Mouse (Mus musculus): ENCODE measurements around the gene Sphk2.
"Not testable (repeated sequence)": the region's sequence is repeated elsewhere in the genome, so short reads cannot be mapped to it uniquely, and the experiment has no call there.

Sphk2 gene

DNA sequence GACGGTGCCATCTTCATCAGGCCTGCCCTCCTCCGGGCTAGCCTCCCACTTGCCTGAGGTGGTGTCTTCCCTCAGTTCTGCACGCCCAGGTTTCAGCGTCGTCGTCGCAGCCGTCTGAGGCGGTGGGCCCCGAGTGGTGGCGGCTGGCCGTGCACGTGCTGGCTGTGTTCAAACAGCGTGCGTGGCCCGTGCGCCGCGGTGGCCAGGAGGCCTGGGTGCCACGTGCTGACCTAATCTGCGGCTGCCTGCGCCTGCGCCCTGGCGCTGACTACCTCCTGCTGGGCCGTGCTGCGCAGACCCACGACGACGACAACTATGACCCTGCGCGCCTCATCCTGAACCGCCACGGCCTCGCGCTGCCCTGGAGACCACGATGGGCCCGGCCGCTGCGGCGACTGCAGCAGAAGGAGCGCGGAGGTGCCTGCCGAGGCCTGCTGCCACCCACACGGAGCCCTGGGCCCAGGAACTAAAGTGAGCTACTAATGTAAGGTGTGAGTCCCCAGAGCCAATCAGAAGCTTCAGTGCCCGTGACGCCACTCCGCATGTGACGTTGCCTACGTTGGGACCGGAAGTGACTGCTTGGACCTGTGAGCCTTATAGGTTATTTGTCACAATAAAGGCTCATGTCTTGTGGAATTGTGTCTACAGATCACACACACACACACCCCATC is 23.7 kb downstream of the Sphk2 start, which contains the start of gene Sec1:
TSS of gene Sec1 (minus strand) at position 482 of the 671 bp plus-strand sequence.
- no peak for DNase-seq (ENCODE audit: low read depth)

DNA sequence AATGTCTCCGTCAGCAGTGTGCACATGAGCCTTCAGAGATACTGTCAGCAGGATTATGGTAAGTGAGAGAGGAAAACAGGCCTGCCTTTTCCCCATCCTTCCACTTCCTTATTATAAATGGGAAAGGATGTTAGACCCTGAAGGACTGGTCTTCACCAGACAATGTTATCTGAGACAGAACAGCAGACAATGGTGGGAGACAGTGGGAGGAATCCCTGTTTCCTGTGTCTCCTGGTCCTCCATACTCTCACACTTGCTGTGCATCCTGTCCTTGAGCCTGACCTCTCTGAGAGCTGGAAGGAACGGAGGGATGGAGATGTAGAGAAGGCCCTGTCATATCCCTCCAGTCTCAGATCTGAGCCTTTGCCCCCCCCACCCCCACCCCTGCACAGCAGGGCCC is 25.4 kb downstream of the Sphk2 start:
- DNase-seq (ENCODE audit: low read depth) = no peak

DNA sequence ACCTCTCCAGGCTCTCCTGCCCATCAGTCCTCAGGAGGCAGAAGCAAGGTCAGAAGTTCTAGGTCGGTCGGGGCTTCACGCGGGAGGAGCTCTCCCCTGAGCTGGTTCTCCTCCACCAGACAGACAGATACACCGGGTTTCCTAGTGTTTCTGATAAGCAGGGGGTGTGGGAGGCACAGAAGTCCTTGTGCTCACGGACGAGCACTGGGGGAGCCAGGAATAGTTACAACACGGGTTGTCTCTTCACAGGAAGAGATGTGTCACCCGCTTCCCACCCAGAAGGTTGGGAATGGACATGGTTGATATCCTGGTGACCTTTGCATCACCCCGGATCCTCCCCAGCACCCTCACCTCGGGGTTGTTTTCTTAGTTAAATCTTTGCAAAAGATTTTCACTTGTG is 28.0 kb downstream of the Sphk2 start:
- DNase-seq (ENCODE audit: low read depth) = no peak

DNA sequence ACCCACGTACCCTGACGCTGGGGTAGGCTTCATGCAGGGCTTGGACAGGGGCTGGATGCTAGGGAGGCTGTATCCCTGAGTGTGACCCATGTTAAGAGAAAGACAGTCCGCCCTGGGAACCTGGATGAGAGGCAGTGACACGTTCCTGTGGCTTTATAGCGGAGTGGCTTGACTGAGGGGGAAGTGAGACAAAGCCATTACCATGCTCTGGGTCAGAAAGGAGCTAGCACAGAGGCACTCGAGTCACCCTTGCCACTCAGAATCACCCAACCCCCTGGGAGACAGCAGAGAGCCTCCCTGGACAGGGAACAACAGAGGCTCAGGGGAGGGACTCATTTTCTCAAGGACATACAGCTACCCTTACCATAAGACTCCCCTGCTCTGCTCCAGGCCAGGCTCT is 28.7 kb downstream of the Sphk2 start:
- no peak for DNase-seq (ENCODE audit: low read depth)

DNA sequence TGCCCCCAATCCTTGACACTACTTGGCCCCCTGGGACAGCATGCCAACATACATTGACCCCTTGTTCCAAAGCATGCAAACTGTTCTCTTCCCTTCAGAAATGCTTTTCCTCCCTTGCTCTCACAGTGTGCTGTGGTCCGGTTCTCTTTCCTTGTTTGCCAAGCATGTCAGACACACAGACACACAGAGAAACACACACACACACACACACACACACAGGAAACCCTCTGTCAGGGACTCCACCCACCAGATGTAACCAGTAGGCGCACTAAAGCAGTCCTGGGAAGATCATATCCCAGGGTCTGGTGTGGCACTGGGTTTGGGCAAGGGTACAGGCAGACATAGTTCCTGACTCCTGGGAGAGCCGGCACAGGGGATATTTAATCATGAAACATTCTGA is 31.0 kb downstream of the Sphk2 start:
- no peak for DNase-seq (ENCODE audit: low read depth)

DNA sequence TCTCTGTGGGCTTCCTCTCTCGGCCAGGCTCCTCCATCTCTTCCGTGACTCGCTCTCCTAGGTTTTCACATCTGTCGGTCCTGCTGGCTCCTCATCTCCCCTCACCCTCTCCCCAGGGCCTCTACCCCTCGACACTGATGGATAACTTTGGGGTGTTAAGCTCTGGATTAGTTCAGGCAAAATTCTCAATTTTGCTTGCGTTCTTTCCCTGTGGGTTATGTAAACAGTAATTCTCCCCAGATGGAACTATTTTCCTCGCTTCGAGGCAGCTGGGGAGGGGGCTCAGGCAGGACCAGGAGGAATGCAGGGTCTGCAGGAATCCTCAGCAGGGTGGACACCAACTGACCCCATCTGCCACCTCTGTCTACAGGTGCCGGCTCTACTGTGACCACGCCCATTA is 32.0 kb downstream of the Sphk2 start:
- DNase-seq (ENCODE audit: low read depth) = no peak

DNA sequence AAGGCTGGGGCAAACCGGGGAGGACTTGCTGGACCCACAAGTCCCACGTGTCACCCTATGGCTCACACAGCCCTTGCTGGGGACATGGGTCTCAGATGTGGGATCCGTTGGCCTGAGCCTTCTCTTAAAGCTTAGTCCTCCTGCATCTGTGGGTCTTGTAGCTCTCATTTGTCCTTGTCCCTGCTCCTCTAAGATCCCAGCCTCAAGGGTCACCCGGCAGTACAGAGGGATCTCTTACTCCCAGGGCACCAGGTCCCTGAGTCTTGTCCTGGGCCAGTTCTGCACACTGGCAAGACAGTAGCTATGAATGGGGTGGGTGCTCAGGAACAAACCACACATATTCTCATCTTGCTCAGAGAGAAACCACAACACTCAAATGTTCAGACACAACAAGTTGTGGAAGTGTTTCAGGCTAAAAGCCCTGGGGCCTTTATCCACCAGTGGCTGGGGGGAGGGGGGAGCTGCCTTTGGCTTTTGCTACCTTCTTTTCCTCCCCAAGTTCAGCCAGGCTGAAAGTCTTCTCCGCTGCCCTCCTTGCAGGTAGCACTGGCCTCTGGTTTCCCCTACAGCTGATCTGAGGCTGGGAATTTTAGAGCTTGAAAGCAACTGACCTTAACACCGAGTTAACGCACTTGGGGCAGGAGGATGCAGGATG is 34.3 kb downstream of the Sphk2 start, which contains the start of gene Ntn5:
TSS of gene Ntn5 (plus strand) at position 627 of the 655 bp plus-strand sequence.
- no peak for DNase-seq (ENCODE audit: low read depth)

DNA sequence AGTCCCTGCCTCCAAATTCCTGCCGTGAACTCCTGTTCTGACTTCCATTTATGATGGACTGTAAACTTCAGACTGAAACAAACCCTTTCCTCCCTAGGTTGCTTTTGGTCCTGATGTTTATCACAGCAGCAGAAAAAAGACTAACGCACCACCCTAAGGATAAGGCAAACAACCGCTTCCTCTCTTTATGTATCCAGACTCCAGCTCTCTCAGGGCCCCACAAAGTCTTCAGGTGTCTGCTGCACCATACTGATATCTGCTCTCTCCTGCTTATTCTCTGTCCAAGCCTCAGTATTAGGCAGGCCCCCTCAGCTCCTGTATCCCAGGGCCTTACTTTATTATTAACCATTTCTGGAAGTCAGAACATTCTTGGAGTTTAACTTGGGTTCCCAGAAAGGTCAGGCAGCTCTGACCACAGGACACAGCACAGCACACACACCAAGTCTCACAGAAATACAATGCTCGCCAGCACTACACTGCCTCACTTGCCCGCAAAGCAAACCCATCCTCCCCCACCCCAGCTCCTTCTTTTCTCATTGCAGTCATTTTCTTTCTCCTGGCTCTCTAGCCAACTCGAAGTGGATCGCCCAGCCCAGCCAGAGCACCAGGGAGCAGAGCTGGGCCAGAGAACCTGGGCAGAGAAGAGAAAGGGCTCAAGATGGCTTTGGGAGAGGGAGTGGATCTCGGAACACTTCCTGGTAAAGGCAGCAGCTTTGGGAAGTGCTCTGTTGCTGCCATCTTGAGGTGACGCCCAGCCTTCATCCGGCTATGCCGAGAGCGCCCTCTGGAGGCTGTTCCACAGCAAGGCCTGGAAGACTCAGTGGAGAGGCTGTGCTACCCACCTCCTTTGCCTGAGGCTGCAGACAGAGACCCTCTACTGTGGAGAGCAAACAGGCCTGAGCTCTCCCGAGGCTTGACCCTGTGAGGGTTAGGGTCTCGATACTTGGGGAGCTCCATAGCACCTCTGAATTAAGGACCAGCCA is 35.4 kb downstream of the Sphk2 start:
- DNase-seq (ENCODE audit: low read depth) = no peak

DNA sequence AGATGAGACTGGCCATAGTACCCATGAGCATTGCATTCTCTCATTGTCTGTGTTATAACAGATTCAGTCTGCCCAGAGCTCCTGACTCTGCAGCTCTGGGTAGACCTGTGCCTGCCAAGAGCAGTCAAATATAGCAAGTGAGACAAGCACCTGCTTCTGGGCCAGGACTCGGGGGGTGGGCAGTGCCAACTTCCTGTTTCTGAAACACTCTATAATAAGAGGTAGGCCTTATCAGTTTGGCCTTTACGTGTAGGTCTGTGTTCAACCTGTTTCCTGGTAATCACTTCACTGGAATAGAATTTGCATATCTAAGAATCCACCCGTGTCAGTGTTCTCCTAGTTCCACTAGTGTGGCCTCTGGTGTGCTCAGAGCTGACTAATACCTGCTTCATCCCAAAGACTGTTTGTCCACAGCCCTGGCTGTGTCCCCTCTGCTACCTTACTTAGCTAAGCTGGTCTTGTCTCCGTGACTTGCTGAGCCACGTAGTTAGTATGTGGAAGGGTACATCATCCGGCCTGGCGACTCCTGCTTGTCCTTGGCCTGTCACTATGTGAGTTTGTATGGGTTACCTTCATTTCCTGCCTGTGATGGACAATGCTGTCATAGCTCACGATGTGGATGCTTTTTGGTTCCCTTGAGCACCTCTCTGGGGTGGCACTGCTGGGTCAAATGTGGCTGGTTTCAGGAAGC is 36.6 kb downstream of the Sphk2 start:
- DNase-seq (ENCODE audit: low read depth) = no peak

DNA sequence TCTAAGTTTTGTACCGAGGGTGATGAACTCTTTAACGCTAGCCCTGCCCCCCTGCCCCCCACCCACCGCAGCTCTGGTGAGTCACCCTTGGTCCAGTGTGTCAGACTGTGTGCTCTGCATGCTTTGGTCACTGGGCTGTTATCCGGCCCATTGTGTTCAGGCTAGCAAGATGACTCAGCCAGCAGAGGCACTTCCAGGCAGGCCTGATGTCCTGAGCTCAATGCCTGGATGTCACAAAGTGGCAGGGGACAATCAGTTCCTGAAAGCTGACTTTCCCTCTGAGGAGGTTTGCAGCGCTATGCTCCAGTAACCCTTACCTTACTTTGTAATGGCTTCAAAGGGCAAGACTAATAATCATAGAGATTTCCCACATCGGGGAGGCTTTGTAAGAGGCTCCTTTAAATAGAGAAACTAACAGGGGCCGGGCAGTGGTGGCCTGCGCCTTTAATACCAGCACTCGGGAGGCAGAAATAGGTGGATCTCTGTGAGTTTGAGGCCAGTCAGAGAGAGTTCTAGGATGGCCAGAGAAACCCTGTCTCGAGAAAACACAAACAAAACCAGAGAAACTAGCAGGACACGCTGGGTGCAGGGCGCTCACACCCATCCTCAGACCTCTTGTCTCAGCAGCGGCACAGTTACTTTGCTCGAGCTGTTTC is 37.7 kb downstream of the Sphk2 start:
- peak; percentile 57 for DNase-seq (ENCODE audit: low read depth)

DNA sequence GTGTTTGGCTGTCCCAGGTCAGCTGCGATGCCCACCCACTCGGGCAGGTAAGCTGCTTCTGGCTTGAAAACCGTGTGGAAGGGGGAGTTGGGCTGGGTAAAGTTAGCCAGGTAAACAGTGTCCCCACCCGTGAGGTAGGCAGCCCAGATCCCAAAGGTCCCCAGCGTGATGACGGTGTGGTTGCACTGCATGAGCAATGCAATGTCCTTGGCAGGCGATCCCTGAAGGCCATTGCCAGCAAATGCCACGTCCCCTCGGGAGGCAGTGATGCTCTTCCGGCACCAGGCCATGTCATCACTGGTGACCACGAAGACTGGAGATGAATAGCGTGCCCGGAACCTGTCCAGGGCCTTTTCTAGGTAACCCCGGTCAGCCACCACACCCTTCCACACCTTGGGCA is 39.3 kb downstream of the Sphk2 start:
- DNase-seq (ENCODE audit: low read depth) = no peak

DNA sequence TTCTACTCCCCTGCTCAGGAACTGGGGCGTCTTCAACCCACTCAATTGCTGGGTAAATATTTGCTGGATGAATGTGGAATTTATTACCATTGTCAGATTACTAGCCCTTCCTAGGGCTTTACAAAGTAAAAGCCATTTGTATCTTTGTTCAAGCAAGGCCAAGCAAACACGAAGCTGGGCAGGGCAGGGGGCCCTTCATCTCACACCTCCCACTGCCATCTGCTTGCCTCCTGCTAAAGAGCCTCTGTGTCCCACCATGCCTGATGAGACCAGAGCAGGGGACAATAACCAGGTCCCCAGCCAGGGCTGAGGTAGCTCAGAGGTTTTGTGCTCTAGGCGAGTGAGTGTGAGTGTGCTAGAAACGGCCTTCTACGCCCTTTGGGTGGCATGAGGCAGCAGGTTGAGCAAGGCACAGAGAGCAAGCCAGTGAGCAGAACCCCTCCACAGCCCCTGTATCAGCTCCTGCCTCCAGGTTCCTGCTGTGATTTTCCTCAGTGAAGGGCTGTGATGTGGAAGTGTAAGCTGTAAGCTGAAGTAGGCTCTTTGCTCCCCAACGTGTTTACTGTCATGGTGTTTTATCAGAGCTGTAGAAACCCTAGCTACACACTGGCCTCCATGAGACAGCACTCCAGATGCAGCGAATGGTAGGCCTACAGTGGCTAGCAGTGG is 40.0 kb downstream of the Sphk2 start:
- no peak for DNase-seq (ENCODE audit: low read depth)

DNA sequence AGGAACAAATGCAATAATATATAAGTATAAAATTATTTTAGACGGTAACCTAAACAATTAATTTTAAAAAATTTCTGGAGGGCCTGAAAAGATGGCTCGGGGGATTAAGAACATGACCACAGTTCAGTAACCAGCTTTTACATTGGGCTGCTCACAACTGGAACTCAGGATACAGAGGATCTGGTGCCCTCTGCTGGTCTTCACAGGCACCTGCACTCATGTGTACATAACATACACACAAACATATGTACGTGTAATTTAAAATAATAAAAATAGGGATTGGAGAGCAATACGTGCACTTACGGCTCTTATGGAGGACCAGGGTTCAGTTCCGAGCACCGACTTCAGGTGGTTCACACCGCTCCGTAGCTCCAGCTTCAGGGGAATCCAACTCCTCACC is 48.9 kb downstream of the Sphk2 start:
- no peak for DNase-seq (ENCODE audit: low read depth)

DNA sequence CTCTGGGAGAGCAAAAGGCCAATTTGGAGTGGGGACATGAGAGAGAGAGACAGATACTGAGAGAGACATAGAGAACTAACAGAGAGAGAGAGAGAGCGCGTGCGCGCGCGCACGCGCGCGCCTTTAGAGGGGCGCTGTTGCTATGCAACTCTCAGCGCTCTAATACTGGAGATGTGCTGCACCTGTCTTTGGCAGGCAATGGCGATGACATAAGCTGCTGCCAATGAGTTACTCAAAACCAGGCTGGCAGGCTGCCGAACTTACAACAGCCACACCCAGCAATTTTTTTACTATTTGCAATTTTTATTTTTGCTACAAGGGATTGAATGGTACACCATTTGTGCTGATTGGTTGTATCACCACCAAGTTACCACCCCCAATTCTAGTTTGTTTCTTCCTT is 50.0 kb downstream of the Sphk2 start:
- DNase-seq (ENCODE audit: low read depth) = no peak

DNA sequence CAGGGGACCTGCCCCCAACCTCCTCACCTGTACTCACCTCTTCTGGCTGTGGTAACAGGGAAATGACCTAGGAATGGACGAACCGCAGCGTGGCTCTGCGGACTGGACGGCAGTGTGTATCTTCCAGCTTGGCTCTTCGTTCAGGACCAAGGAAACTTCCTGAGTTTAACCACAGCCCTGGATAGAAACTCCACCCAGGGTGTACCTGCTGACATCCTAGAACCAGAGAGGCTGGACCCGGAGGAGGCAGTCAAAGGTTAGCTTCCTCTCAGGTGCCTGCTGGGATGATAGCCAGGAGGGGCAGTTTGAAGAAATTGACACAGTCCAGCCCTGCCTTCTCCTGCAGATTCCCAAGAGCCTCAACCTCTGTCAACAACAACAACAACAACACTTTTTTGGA is 51.6 kb downstream of the Sphk2 start, which contains the start of gene Fut2:
TSS of gene Fut2 (minus strand) at position 234 of the 400 bp plus-strand sequence.
- no peak for DNase-seq (ENCODE audit: low read depth)

DNA sequence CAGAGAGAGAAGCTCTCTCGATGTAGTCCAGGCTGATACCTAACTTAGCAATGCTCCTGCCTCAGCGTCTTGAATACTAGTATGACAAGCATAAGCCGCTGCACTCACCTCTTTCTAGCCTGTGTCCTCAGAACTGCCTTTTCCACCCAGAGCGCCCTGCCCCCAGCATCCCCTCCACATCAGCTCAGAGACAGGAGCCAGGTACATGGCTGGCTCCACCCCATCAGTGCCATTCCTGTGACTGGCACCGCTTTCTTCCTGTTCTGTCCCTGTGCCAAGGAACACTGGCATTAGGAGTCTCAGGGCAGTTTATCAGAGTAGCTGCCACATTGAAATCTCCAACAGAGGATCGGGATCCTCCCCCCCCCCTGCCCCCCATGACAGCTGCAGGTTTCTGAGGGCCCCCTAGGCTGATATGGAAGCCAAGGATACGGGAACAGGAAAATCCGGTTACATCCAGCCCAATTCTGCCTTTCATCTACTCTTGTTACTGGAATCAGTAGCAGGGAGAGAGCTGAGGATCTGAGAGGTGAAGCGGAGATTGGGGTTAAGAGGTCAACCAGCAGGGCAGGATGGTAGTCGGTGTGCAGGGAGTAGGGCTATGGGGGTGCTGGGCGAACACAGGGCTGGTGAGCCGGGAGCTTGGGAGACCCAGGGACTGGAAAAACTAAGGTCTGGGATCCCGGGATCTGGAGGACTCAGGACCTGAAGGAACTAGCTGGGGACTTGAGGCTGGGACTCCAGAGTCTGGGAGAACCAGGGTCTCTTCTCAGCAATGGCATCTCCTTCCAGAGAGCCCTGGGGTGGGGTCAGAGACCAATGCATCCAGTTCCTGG is 52.3 kb downstream of the Sphk2 start:
- no peak for DNase-seq (ENCODE audit: low read depth)

DNA sequence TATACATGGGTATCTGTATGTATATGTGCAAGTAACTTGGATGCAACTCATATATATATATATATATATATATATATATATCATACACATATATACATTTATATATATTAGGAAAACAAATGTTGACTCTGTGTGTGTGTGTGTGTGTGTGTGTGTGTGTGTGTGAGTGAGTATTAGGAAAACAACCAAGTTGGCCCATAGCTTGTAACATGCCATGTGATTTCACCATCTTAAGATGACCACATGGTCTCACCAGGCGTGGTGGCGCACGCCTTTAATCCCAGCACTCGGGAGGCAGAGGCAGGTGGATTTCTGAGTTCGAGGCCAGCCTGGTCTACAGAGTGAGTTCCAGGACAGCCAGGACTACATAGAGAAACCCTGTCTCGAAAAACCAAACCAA is 56.1 kb downstream of the Sphk2 start:
- DNase-seq (ENCODE audit: low read depth) = not testable (repeated sequence)

DNA sequence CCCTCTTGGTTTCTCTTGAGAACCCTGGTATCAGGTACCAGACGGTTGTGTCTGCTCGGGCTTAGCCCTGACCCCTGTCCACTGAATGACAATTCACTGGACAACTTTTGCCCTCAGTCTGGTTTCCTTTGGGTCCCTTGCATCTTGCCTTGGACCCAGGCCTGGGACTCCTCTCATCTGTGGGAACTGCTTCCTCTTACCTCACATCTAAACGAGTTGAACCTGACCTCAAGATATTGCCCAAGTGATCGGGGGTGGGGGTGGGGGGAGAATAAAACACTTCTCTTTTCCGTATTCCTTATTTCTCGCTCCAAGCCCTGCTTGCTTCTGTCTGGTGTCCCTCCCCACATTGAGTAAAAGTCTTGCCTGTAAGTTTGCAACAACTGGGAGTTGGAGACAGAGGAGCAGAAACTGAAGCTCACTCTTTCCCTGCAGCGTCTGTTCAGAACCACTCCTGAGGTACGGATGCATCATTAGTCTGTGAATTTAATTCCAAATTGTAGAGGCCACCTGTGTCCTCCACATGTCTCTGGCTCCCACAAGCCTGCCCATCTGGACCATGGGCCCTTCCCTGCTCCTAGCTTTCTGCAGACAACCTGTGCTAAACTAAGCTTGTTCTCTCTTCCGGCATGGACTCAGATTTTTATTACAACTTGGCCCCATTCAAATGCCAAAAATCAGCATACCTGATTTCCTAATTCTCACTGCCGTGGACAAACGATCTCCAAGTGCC is 56.9 kb downstream of the Sphk2 start:
- no peak for DNase-seq (ENCODE audit: low read depth)
